Mouse (Mus musculus) MEL (cell line): Measurements from ENCODE around the gene Coro2b. TPM values are rescaled to one million over a fixed set of nuclear protein-coding genes. Genes with fewer than 3 reads are reported as not detected.

Experiments
- DNase-seq: peaks from one replicate; pipeline ENCODE4 v3.0.0; 2011; ENCODE audit warnings: low read depth, low spot score
- H3K27ac ChIP-seq: 2 replicates; pipeline ENCODE4 v1.5.1; 2012; ENCODE audit warnings: low read depth, mild to moderate bottlenecking, control low read depth, low read length, moderate library complexity; ENCODE audit not compliant: control insufficient read depth
- H3K27me3 ChIP-seq, 2 experiments: fragments of 150-350 bp in 1 of 2; sonication (generic) in 1 of 2; 2 replicates each; pipeline ENCODE4 v1.6.1; 2012; ENCODE audit warnings: low read length in 2 of 2, mild to moderate bottlenecking in 2 of 2, improper control_type of control experiment in 1 of 2, moderate library complexity in 1 of 2; ENCODE audit not compliant: insufficient read depth in 2 of 2, control insufficient read depth in 1 of 2
- H3K36me3 ChIP-seq, 2 experiments: 2 replicates each; pipeline ENCODE4 v1.6.1; 2012 to 2014; ENCODE audit warnings: low read length in 2 of 2, improper control_type of control experiment in 1 of 2, inconsistent platforms in 1 of 2, mild to moderate bottlenecking in 1 of 2; ENCODE audit not compliant: insufficient read depth in 2 of 2, control insufficient read depth in 1 of 2
- H3K4me1 ChIP-seq, 2 experiments: fragments of 150-350 bp in 1 of 2; sonication (generic) in 1 of 2; 2 replicates each; pipeline ENCODE4 v1.6.1; 2012; ENCODE audit warnings: low read length in 2 of 2, improper control_type of control experiment in 1 of 2, mild to moderate bottlenecking in 1 of 2; ENCODE audit not compliant: insufficient read depth in 2 of 2, control insufficient read depth in 1 of 2
- H3K4me3 ChIP-seq, 2 experiments: fragments of 150-350 bp in 1 of 2; sonication (generic) in 1 of 2; 2 replicates each; pipeline ENCODE4 v1.5.1; 2012; ENCODE audit warnings: low read depth in 2 of 2, low read length in 2 of 2, mild to moderate bottlenecking in 2 of 2, moderate library complexity in 2 of 2, control low read depth in 1 of 2, improper control_type of control experiment in 1 of 2; ENCODE audit not compliant: control insufficient read depth in 1 of 2, insufficient read depth in 1 of 2
- H3K79me2 ChIP-seq: 2 replicates; pipeline ENCODE4 v1.6.1; 2012; ENCODE audit warnings: mild to moderate bottlenecking, low read length, moderate library complexity; ENCODE audit not compliant: control insufficient read depth, poor library complexity, insufficient read depth
- H3K9ac ChIP-seq: 2 replicates; pipeline ENCODE4 v1.6.1; 2012; ENCODE audit warnings: low read depth, mild to moderate bottlenecking, control low read depth, low read length, moderate library complexity; ENCODE audit not compliant: control insufficient read depth, poor library complexity, severe bottlenecking
- H3K9me3 ChIP-seq: fragments of 150-350 bp; sonication (generic); replicated peaks from 2 replicates; pipeline ENCODE4 v1.6.1; 2012; ENCODE audit warnings: mild to moderate bottlenecking, low read length, improper control_type of control experiment, moderate library complexity; ENCODE audit not compliant: insufficient read depth
- CTCF ChIP-seq, 3 experiments: IDR thresholded peaks in 2 of 3; conservative IDR thresholded peaks in 1 of 3; 2 replicates each; pipeline ENCODE4 v1.5.1; 2011 to 2012; ENCODE audit warnings: low read length in 3 of 3, low read depth in 2 of 3, mild to moderate bottlenecking in 2 of 3, improper control_type of control experiment in 1 of 3, inconsistent platforms in 1 of 3, mixed read lengths in 1 of 3, moderate library complexity in 1 of 3; ENCODE audit not compliant: control insufficient read depth in 1 of 3, insufficient read depth in 1 of 3, poor library complexity in 1 of 3, severe bottlenecking in 1 of 3
- ETS1 ChIP-seq: IDR thresholded peaks from 2 replicates; pipeline ENCODE4 v1.6.1; 2012; ENCODE audit warnings: low read depth, mild to moderate bottlenecking, inconsistent platforms, low read length, improper control_type of control experiment, moderate library complexity
- GABPA ChIP-seq: IDR thresholded peaks from 2 replicates; pipeline ENCODE4 v1.6.1; 2012; ENCODE audit warnings: low read depth, mild to moderate bottlenecking, inconsistent platforms, low read length, improper control_type of control experiment, moderate library complexity
- KAT2A ChIP-seq: conservative IDR thresholded peaks from 2 replicates; pipeline ENCODE4 v1.6.1; 2012; ENCODE audit warnings: low read depth, low read length, improper control_type of control experiment, inconsistent platforms
- MAX ChIP-seq: IDR thresholded peaks from 2 replicates; pipeline ENCODE4 v1.6.1; 2011; ENCODE audit warnings: low read length, improper control_type of control experiment
- MAZ ChIP-seq: IDR thresholded peaks from 2 replicates; pipeline ENCODE4 v1.6.1; 2012; ENCODE audit warnings: low read depth, mild to moderate bottlenecking, inconsistent platforms, low read length, improper control_type of control experiment
- MYB ChIP-seq: IDR thresholded peaks from 2 replicates; pipeline ENCODE4 v1.6.1; 2011; ENCODE audit warnings: mild to moderate bottlenecking, low read depth, low read length, improper control_type of control experiment
- NELFE ChIP-seq: IDR thresholded peaks from 2 replicates; pipeline ENCODE4 v1.6.1; 2011; ENCODE audit warnings: low read depth, low read length, improper control_type of control experiment
- POLR2A ChIP-seq, 2 experiments: IDR thresholded peaks; 2 replicates each; pipeline ENCODE4 v1.6.1; 2011 to 2012; ENCODE audit warnings: low read length in 2 of 2, mild to moderate bottlenecking in 2 of 2, control low read depth in 1 of 2, improper control_type of control experiment in 1 of 2, low read depth in 1 of 2, moderate library complexity in 1 of 2; ENCODE audit not compliant: control insufficient read depth in 1 of 2, insufficient read depth in 1 of 2, poor library complexity in 1 of 2
- RCOR1 ChIP-seq: IDR thresholded peaks from 2 replicates; pipeline ENCODE4 v1.6.1; 2012; ENCODE audit warnings: low read depth, mild to moderate bottlenecking, inconsistent platforms, low read length, improper control_type of control experiment
- SIN3A ChIP-seq: IDR thresholded peaks from 2 replicates; pipeline ENCODE4 v1.6.1; 2012; ENCODE audit warnings: low read length, improper control_type of control experiment, inconsistent platforms
- TBP ChIP-seq: IDR thresholded peaks from 2 replicates; pipeline ENCODE4 v1.8.0; 2011; ENCODE audit warnings: low read depth, low read length, improper control_type of control experiment
- TCF12 ChIP-seq: IDR thresholded peaks from 2 replicates; pipeline ENCODE4 v1.6.1; 2014; ENCODE audit warnings: low read depth, mild to moderate bottlenecking, inconsistent platforms, low read length, improper control_type of control experiment, moderate library complexity
- UBTF ChIP-seq: IDR thresholded peaks from 2 replicates; pipeline ENCODE4 v1.6.1; 2012; ENCODE audit warnings: low read depth, mild to moderate bottlenecking, inconsistent platforms, low read length, improper control_type of control experiment, moderate library complexity, borderline replicate concordance; ENCODE audit not compliant: insufficient read depth
- USF2 ChIP-seq, 2 experiments: IDR thresholded peaks; 2 replicates each; pipeline ENCODE4 v1.6.1; 2011 to 2012; ENCODE audit warnings: improper control_type of control experiment in 2 of 2, low read length in 2 of 2, borderline replicate concordance in 1 of 2, inconsistent platforms in 1 of 2, low read depth in 1 of 2, mild to moderate bottlenecking in 1 of 2; ENCODE audit not compliant: insufficient read depth in 1 of 2
- ZKSCAN1 ChIP-seq: IDR thresholded peaks from 2 replicates; pipeline ENCODE4 v1.6.1; 2012; ENCODE audit warnings: low read depth, mild to moderate bottlenecking, inconsistent platforms, low read length, improper control_type of control experiment, moderate library complexity
- ZMIZ1 ChIP-seq: IDR thresholded peaks from 2 replicates; pipeline ENCODE4 v1.6.1; 2012; ENCODE audit warnings: low read depth, mild to moderate bottlenecking, inconsistent platforms, low read length, improper control_type of control experiment, moderate library complexity
- polyA plus RNA-seq, 2 experiments: library from polyadenylated mRNA; stranded (reverse) in 1 of 2; unstranded in 1 of 2; fragments of >175 nt in 1 of 2; fragments of >200 nt in 1 of 2; gene quantifications; 2 replicates each; pipeline versions ENCODE4 v1.2.1 to v1.2.4; 2012; ENCODE audit warnings: low replicate concordance in 2 of 2, low read depth in 1 of 2; ENCODE audit not compliant: insufficient read length in 2 of 2, insufficient read depth in 1 of 2, missing spikeins in 1 of 2
- total RNA-seq: library from RNA; depleted of rRNA; stranded (reverse); fragments of 300-350 nt; gene quantifications from 2 replicates; pipeline ENCODE4 v1.2.3, GENCODE M21; 2012

Coro2b gene
- total and polyA plus RNA-seq, 3 experiments = not detected

DNA sequence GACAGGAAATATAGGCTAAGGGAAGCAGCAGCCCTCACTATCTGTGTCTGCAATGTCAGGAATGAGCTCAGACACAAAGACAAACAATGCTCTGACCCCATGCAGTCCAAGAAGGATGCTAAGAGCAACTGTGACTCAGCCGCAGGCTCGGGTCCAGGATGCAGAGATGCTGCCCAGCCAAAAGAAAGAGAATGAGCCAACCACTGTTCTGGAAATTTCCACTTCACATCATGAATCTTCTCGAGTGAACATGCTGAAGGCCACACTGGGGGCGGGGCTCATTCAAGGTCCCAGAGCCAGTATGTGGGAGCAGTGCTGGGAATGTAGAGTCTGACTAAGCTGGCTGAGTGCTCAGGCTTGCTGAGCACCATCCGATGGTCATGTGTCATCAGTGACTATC is 23.2 kb upstream of the Coro2b start:
- H3K9me3 ChIP-seq = no peaks in the 10 kb centered on the region
- no peaks in the 10 kb centered on the region for H3K79me2 ChIP-seq
- H3K27me3 ChIP-seq = no peaks in the 10 kb centered on the region
- TF ChIP-seq MYB = no peak
- TF ChIP-seq POLR2A (IDR thresholded peaks at IDR 0.05; ENCODE audit: control insufficient read depth in 1 of 2, insufficient read depth in 1 of 2, low read depth in 1 of 2, low read length in 2 of 2, poor library complexity in 1 of 2) = no peak
- TF ChIP-seq, all 39 proteins: peak for 0
- Histone ChIP-seq H3K4me1 (no peaks in the 10 kb centered on the region), H3K4me3 (no peak overlapping the region), H3K36me3 (no peaks in the 10 kb centered on the region), H3K27ac (no peak overlapping the region), H3K9ac (no peak overlapping the region)
- DNase-seq = no peak

- TF ChIP-seq TBP (no peak), UBTF (no peak), ZMIZ1 (no peak), POLR2A (IDR thresholded peaks at IDR 0.05; ENCODE audit: control insufficient read depth in 1 of 2, insufficient read depth in 1 of 2, low read depth in 1 of 2, low read length in 2 of 2, poor library complexity in 1 of 2) (no peak), KAT2A (no peak), TCF12 (no peak), CTCF (IDR thresholded peaks at IDR 0.05 in 2 of 3, conservative IDR thresholded peaks at IDR 0.05 in 1 of 3; ENCODE audit: control insufficient read depth in 1 of 3, insufficient read depth in 1 of 3, low read depth in 2 of 3, low read length in 3 of 3, poor library complexity in 1 of 3, severe bottlenecking in 1 of 3) (no peak), RCOR1 (no peak), USF2 (IDR thresholded peaks at IDR 0.05; ENCODE audit: borderline replicate concordance in 1 of 2, insufficient read depth in 1 of 2, low read depth in 1 of 2, low read length in 2 of 2) (no peak), SIN3A (no peak), GABPA (no peak), NELFE (no peak), MYB (no peak), ZKSCAN1 (no peak)
- Histone ChIP-seq H3K79me2 (no peaks in the 10 kb centered on the region), H3K9me3 (no peaks in the 10 kb centered on the region), H3K9ac (no peak overlapping the region), H3K27ac (no peak overlapping the region), H3K27me3 (no peaks in the 10 kb centered on the region), H3K4me3 (no peak overlapping the region), H3K4me1 (no peaks in the 10 kb centered on the region), H3K36me3 (no peaks in the 10 kb centered on the region)
- DNase-seq = no peak
Measured at GRCm38 (mm10) chr9:62559446-62559845, 22.6 kb upstream of the Coro2b start.

- DNase-seq = no peak
- H3K27me3 ChIP-seq = no peaks in the 10 kb centered on the region
- no peak overlapping the region for H3K4me3 ChIP-seq
- no peaks in the 10 kb centered on the region for H3K4me1 ChIP-seq
- TF ChIP-seq ETS1 (no peak), MAX (no peak), MAZ (no peak)
- H3K9me3 ChIP-seq = no peaks in the 10 kb centered on the region
- no peaks in the 10 kb centered on the region for H3K79me2 ChIP-seq
- H3K27ac ChIP-seq = no peak overlapping the region
- H3K9ac ChIP-seq = no peak overlapping the region
- no peaks in the 10 kb centered on the region for H3K36me3 ChIP-seq
Measured at GRCm38 (mm10) chr9:62558058-62558457, 21.2 kb upstream of the Coro2b start.
